Mouse (Mus musculus): ENCODE measurements around the gene Olfr958. TPM values are rescaled to one million over a fixed set of nuclear protein-coding genes. Genes with fewer than 3 reads are reported as not detected.

The Olfr958 gene
- polyA plus RNA-seq, 1 experiment from 2014 or later, result not detected

DNA sequence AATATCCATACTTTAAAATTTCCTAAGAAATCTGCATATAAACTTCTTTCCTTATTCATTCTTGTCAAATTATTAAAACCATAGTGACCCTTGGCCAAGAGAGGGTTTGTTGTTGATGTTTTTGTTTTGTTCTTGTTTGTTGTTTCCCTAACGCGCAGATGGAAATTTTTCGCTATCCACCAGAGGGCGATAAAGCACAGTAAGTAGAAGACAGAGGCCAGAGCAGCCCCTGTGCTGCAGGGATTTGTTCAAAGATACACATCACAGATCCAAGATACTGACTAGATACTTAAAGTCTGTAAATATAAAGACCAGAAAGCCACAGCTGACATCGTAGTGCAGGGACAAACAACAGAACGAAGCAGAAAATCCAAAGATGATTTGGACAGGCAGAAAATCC lies 44.9 kb downstream of the Olfr958 start:
- H3K4me3 ChIP-seq, result no peak overlapping the region
- H3K4me2 ChIP-seq, result no peak overlapping the region
- no peak overlapping the region for H3K9ac ChIP-seq
- H3K27ac ChIP-seq, result no peak overlapping the region
- H3K9me3 ChIP-seq (replicated peaks), result no peaks in the 10 kb centered on the region
- H3K36me3 ChIP-seq, result no peaks in the 10 kb centered on the region
- WGBS (ENCODE audit: insufficient replicate concordance), result 10% methylated on average over 6 of the region's 6 CpGs
- no peak for ATAC-seq
- no peaks in the 10 kb centered on the region for H3K4me1 ChIP-seq
- no peaks in the 10 kb centered on the region for H3K27me3 ChIP-seq (replicated peaks)

Other genes starting within 250 kb of the Olfr958 start
- gene Olfr948, start 228.0 kb downstream of the Olfr958 start, polyA plus RNA-seq (2016; fragmentation: Nextera tagmentation; extraction: Ambion mirVana), result not detected in 2 replicates
- gene Olfr951, start 166.6 kb downstream of the Olfr958 start, polyA plus RNA-seq (2016; fragmentation: Nextera tagmentation; extraction: Ambion mirVana), result not detected in 2 replicates
- not detected in 2 replicates for gene Olfr952, start 126.9 kb downstream of the Olfr958 start, polyA plus RNA-seq (2016; fragmentation: Nextera tagmentation; extraction: Ambion mirVana)
- not detected in 2 replicates for gene Olfr954, start 97.4 kb downstream of the Olfr958 start, polyA plus RNA-seq (2016; fragmentation: Nextera tagmentation; extraction: Ambion mirVana)
- gene Olfr955, start 82.1 kb downstream of the Olfr958 start, polyA plus RNA-seq (2016; fragmentation: Nextera tagmentation; extraction: Ambion mirVana), result not detected in 2 replicates
- gene Olfr44, start 60.1 kb downstream of the Olfr958 start, polyA plus RNA-seq (2016; fragmentation: Nextera tagmentation; extraction: Ambion mirVana), result not detected in 2 replicates
- gene Olfr957, start 38.2 kb downstream of the Olfr958 start, polyA plus RNA-seq (2016; fragmentation: Nextera tagmentation; extraction: Ambion mirVana), result not detected in 2 replicates
- gene Olfr959, start 21.5 kb upstream of the Olfr958 start, polyA plus RNA-seq (2016; fragmentation: Nextera tagmentation; extraction: Ambion mirVana), result not detected in 2 replicates
- 4.7 and 5.9 TPM in 2 replicates for gene AW551984, start 50.3 kb upstream of the Olfr958 start, polyA plus RNA-seq (2016; fragmentation: Nextera tagmentation; extraction: Ambion mirVana)
- gene Olfr148, start 56.6 kb upstream of the Olfr958 start, polyA plus RNA-seq (2016; fragmentation: Nextera tagmentation; extraction: Ambion mirVana), result not detected in 2 replicates
- not detected in 2 replicates for gene Olfr960, start 67.3 kb upstream of the Olfr958 start, polyA plus RNA-seq (2016; fragmentation: Nextera tagmentation; extraction: Ambion mirVana)
- not detected in 2 replicates for gene Olfr961, start 91.0 kb upstream of the Olfr958 start, polyA plus RNA-seq (2016; fragmentation: Nextera tagmentation; extraction: Ambion mirVana)
- not detected in 2 replicates for gene Olfr963, start 113.2 kb upstream of the Olfr958 start, polyA plus RNA-seq (2016; fragmentation: Nextera tagmentation; extraction: Ambion mirVana)
- not detected in 2 replicates for gene Olfr149, start 153.1 kb upstream of the Olfr958 start, polyA plus RNA-seq (2016; fragmentation: Nextera tagmentation; extraction: Ambion mirVana)
- not detected in 2 replicates for gene Olfr965, start 157.3 kb upstream of the Olfr958 start, polyA plus RNA-seq (2016; fragmentation: Nextera tagmentation; extraction: Ambion mirVana)
- not detected in 2 replicates for gene Olfr150, start 176.9 kb upstream of the Olfr958 start, polyA plus RNA-seq (2016; fragmentation: Nextera tagmentation; extraction: Ambion mirVana)
- not detected in 2 replicates for gene Olfr967, start 192.2 kb upstream of the Olfr958 start, polyA plus RNA-seq (2016; fragmentation: Nextera tagmentation; extraction: Ambion mirVana)
- gene Olfr968, start 229.2 kb upstream of the Olfr958 start, polyA plus RNA-seq (2016; fragmentation: Nextera tagmentation; extraction: Ambion mirVana), result not detected in 2 replicates
- not detected in 2 replicates for gene Olfr969, start 236.9 kb upstream of the Olfr958 start, polyA plus RNA-seq (2016; fragmentation: Nextera tagmentation; extraction: Ambion mirVana)

Data from liver, embryonic 12.5 days (tissue).